Mouse (Mus musculus) Muller cell, postnatal 12 days (primary cell): ENCODE results near the gene Sdccag8.

Experiments
- DNase-seq: peaks from one replicate; pipeline ENCODE4 v3.0.0-alpha.2; 2015; ENCODE audit errors: inconsistent ontology term

Gene Sdccag8

DNA sequence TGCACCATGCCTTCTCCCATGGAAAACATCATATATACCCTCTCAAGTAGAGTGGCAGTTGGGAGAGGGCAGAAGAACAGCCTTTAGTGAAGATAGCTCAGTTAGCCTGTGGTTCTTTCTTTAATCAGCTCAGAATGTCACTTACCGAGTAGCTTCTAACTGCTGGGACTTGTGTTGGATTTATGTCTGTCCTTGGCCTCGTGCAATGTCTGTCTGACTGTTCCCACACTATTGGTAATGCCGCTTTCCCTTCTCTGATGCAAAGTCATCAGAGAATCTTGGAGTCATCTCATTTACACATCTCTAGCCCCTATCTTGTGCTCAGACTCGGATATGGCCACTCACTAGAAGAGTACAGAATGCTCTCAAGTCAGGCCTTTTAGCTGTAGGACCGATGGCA, 128.7 kb downstream of the Sdccag8 start:
- DNase-seq: no peak

GRCm38 (mm10) chr1:176943987-176944386, 129.5 kb downstream of the Sdccag8 start:
- DNase-seq: no peak

- peak; percentile 30 for DNase-seq
Observed at GRCm38 (mm10) chr1:176944458-176945174, 130.2 kb downstream of the Sdccag8 start.

DNA sequence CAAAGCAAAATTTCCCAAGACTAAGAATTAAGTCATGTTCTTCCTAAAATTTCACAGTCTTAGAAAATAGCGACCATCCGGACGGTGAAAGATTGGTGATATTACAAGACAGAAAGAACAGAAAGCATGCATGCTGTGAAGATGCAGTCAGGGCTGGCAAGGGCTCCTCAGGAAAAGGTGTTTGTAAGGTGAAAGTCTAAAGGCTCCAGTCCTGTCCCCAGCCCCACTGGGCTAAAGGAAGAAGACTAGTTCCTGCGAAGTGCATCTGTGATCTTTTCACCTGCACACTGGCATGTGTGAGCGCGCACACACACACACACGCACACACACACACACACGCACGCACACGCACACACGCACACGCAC, 130.7 kb downstream of the Sdccag8 start:
- DNase-seq: no peak

GRCm38 (mm10) chr1:176946031-176946795, 131.8 kb downstream of the Sdccag8 start:
- no peak for DNase-seq

- DNase-seq: no peak
Observed at GRCm38 (mm10) chr1:176946796-176947181, 132.3 kb downstream of the Sdccag8 start.

DNA sequence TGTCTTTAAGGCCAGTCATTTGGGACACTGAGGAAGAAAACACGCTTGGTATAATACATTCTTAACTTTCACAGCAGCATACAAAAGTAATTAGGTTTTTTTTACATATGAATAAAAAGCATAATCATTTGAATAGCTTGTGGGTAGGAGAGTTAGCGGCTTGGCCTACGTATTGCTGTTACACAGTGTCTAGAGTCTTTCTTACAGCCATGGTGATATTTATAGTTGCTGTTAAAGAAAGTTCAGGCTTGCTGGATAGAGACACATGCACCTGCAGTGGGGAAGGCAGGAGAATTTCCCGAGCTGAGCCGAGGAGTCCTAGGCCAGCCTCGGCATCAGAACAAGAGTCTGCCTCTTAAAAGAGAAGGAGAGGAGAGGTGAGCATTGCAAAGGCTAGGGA, 134.4 kb downstream of the Sdccag8 start:
- no peak for DNase-seq

GRCm38 (mm10) chr1:176949320-176949719, 134.9 kb downstream of the Sdccag8 start:
- DNase-seq: no peak

DNA sequence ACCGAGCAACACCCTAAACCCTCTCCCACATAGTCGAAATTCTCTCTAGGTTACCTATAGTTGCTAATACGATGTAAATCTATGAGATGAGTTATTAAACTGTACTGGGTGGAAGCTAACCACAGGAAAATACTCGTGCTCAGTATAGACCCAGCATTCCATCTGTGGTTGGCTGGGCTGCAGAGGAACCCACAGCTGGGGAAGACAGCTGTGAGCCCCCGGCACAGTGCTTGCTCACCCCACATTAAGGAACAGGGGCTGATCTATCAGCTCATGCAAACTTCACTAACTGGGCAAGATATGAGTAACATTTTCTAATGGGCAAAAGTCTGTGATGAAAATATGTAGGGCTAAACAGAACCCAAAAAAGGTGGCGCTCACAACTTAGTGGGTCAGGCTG, 135.6 kb downstream of the Sdccag8 start:
- DNase-seq: no peak

DNA sequence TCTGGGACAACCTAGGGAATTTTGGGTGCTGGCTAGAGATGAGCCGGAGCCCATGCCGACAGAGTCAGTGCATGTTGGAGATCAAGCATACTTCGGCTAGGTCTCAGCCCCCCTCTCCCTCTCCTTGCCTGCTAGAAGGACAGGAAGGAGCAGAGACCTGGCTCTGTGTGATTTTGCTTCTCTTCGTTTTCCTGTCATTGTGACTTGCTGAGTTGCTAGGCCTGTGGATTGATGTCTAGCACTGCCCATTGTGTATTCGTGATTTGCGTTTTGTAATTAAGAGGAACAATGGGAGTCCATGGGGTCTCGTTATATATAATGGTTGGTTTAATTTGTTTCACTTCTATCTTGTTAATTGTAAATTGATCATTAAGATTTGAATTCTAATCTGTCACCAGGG, 137.4 kb downstream of the Sdccag8 start:
- no peak for DNase-seq

DNA sequence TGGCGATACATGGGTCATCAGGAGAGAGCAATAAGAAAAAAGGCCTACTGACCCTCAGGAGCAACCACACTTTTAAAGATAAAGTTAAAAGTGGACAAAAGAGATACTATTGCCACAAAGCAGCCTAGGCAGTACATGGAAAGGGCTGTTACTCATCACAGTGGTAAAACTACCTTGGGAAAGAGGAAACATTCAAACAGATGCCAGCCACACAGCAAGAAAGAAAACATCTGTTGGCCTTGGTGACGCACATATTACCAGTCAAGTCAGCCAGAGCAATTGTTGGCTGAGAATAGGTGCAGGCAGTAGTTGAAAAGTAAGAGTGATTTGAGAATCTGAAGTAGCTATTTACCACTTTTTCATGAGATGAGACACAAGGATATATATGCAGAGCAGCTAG, 143.9 kb downstream of the Sdccag8 start:
- no peak for DNase-seq

DNA sequence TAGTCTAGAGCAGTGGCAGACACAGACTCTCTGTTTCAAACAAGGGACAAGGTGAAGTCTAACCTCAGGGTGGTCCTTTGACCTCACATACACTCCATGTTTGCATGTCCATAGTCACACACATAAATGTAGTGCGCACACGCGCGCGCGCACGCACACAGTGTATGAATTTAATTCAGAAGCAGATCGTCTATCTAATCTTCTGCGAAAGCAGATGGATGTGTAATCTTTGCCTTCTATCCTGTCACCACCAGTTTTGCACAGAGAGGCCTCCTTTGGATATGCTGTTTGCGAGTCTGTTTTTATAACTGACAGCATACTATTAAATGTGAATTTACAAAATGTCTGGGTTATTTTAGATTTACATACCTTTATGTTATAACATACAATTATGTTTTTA, 147.3 kb downstream of the Sdccag8 start:
- no peak for DNase-seq

DNA sequence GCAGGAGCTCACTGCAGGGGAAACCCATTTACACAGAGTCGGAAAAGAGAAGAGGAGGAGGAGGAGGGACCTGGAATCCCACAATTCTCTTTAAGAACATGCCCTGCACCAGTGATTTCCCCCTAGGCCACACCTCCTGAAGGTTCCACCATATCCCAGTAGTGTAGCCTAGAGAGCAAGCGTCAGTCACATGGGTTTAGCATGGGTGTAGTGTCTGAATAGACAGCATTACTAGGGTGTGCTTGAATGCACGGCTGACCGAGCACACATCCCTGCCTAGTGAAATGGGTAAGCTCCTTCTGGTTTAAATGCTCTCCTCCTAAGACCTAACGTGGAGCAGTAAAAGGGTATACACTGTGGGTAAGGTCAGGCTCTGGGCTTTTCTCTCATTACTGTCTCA, 148.4 kb downstream of the Sdccag8 start:
- no peak for DNase-seq

DNA sequence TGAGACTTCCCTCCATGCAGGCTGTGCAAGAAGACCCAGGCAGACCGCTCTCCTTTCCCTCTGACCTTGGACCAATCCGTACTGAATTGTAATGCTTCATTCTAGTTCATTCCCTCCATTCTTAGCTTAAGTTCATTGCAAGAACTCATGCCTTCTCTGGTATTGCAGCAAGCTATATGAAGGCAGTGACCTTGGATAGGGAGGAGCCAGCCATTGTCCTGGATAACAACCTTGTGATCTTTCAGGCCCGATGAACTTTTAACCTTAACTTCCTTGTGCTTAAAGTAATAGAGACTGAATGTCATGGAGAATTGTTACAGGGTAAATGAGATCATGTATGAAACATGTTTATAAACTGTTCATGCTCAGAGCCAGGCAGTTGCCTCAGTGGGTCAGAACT, 152.8 kb downstream of the Sdccag8 start:
- no peak for DNase-seq

DNA sequence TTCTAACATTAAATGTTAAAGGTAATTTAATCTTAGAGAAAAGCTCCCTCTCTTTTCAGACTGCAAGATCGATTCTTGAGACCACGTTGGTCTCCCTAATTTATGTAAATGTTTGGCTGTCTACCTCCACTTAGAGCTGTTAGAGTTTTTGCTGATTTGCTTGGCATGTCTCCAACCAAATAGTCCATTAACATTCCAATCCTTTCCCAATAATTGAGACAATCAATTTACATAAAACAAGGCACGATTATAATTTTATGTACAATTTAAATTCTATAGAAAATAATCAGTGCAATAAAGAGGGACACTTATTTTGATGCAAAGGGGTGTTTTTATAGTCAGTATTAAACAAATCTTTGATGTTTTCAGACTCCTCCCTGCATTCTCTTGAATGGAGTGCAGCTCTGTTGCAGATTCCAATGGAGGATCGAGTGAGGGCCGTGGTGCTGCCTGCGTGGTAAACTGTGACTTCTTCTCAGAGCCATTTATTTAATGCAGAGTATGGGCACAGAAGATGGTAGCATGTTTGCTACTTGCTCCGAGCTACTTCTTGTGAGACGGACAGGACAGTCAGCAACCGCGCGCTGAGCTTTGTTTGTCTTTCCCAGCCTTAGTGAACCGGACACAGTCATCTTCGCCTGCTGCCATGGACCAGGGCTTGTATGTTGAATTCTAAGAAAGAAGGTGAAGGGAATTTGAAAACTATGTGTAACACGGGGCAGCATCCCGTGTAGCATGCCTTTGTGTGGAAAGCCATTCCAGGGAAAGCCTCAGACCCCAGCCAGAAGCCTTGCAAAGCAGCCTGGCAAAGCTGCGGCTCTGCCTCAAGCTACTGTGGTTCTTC, 156.4 kb downstream of the Sdccag8 start:
- no peak for DNase-seq

- no peak for DNase-seq
Observed at GRCm38 (mm10) chr1:176971479-176971797, 157.0 kb downstream of the Sdccag8 start.

DNA sequence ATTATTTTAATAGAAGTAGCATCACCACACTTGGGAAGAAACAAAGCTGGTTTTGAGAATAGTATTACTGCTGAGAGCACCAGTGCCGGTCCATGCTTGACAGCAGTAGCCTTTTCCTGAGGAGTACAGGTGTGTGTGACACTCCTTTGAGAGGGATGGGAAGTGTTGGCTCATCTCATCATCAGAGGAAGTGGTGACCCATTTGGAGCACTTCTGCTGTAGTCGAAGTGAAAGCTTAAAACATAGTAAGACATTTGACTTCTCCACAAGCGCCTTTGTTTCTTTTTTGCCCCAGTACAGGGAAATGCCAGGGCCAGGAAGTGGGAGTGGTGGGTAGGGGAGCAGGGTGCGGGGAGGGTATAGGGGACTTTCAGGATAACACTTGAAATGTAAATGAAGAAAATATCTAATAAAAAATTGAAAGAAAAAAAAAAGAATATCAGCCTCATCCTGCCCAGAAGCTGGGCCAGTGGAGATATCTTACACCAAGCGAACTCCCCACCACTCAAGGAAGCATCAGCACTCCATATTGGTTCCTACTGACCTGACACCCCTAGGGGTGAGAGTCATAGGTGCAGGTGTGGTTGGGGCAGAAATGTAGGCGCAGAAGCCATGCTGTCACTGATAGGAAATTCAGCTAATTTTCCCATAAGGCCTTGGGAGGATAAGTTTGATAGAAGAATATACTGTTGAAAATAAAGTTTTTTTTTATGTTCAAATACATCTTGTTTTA, 159.1 kb downstream of the Sdccag8 start:
- DNase-seq: no peak

GRCm38 (mm10) chr1:176979235-176979634, 164.8 kb downstream of the Sdccag8 start:
- no peak for DNase-seq

- no peak for DNase-seq
Observed at GRCm38 (mm10) chr1:176980140-176980539, 165.7 kb downstream of the Sdccag8 start.

DNA sequence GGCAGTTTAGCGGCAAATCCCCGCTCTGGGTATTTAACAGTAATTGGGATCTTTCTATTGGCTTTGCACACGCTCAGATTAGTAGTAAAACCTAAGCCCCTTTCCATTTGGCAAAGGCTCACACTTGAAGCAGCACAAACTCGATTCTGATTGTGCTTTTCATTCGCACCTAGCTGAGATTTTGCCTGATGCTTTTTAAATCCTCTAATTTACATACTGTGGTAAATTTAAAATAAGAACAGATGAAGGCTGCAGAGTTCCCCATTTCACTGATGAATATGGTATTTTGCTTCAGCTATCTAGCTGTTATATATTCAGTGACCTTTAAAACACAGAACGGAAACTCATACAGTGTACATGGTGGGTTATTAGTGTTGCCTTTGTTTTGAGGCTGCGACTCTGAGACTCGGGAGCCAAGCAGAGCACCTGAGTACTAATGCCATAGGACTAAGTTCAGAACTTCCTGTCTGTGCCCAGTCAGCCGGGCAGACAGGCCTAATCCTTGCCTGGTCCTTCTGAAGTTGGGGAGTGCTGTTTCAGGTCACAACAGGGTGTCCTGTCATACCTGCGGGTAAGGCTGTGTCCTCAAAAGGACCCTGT, 166.4 kb downstream of the Sdccag8 start:
- DNase-seq: no peak

DNA sequence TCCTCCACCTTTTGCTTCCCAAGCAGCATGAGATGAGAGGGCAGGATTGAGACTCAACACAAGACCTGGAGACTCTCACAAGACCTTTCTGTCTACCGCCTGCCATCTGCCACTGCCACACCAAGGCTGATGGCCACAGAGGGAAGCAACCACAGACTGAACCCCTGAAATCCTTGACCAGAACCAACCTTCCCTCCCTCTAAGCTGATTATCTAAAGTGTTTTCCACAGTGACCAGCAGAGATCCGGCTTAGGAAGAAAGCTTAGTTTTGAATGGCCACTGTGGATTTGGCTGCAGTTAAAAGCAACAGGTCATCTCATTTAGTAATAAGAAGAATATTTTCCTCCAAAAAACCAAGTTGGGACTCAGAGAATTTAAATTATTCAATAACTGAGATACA, 167.1 kb downstream of the Sdccag8 start:
- DNase-seq: no peak

DNA sequence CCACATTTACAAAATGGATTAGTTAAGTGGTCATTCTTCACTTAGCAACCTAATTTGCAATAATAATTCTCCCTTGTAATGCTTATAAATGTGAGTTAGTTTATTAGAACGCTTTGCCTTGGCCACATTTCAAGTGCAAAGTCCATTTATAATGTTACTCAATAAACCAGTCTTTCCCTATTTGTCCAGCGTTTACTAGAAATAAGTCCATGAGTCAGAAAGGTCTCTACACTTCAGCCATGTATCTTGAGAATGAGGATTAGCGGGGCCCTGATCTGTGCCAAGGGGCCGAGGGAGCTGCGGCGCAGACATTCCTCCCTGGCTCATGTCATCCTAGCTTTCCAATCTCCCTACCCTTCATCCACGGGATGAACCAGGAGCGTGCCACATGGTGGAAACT, 168.2 kb downstream of the Sdccag8 start:
- DNase-seq: peak; percentile 45
